Mouse (Mus musculus) forebrain, postnatal 0 days (tissue): ENCODE measurements at regions not wholly inside any gene's neighbourhood (a gene's known extent, or its start where the extent isn't known, plus 50 kb on each side); places are given as distances from the start of the nearest gene placed in this dataset.

ENCODE experiments used
- ATAC-seq: fragments of 200-750 bp; cut with Nextera tagmentation; 2 replicates; pipeline ENCODE4 v1.8.0; 2017; ENCODE audit warnings: mild to moderate bottlenecking, moderate library complexity
- DNase-seq: peaks from one replicate; pipeline ENCODE4 v3.0.0-alpha.2; 2015
- H3K27ac ChIP-seq: fragments of 300-500 bp; sonication (generic); 2 replicates; pipeline ENCODE4 v1.5.1; 2014; ENCODE audit warnings: low read depth, mild to moderate bottlenecking, antibody characterized with exemption, low read length, moderate library complexity, mixed read lengths
- H3K27me3 ChIP-seq: fragments of 300-500 bp; sonication (generic); 2 replicates; pipeline ENCODE4 v1.6.1; 2014; ENCODE audit warnings: mild to moderate bottlenecking, low read length, mixed read lengths; ENCODE audit not compliant: insufficient read depth
- H3K36me3 ChIP-seq: fragments of 300-500 bp; sonication (generic); 2 replicates; pipeline ENCODE4 v1.6.1; 2014; ENCODE audit warnings: mild to moderate bottlenecking, moderate library complexity; ENCODE audit not compliant: insufficient read depth
- H3K4me1 ChIP-seq: fragments of 300-500 bp; sonication (generic); 2 replicates; pipeline ENCODE4 v1.6.1; 2014; ENCODE audit warnings: antibody characterized with exemption; ENCODE audit not compliant: insufficient read depth
- H3K4me2 ChIP-seq: fragments of 300-500 bp; sonication (generic); 2 replicates; pipeline ENCODE4 v1.6.1; 2014; ENCODE audit warnings: low read depth, mild to moderate bottlenecking, moderate library complexity
- H3K4me3 ChIP-seq: fragments of 300-500 bp; sonication (generic); 2 replicates; pipeline ENCODE4 v1.5.1; 2014; ENCODE audit warnings: low read depth, low read length, mixed read lengths
- H3K9ac ChIP-seq: fragments of 300-500 bp; sonication (generic); 2 replicates; pipeline ENCODE4 v1.6.1; 2014; ENCODE audit warnings: mild to moderate bottlenecking
- H3K9me3 ChIP-seq: fragments of 300-500 bp; sonication (generic); 2 replicates; pipeline ENCODE4 v1.6.1; 2016; ENCODE audit warnings: low read length
- CTCF ChIP-seq: sonication (generic); IDR thresholded peaks from 2 replicates; pipeline ENCODE4 v1.5.1; 2016; ENCODE audit warnings: antibody characterized with exemption, control low read depth, low read depth
- WGBS: fragments of 180-500 bp; shearing (Covaris S2); extraction: QIAGEN DNeasy Blood & Tissue Kit; methylation state at CpG from one replicate; pipeline ENCODE4 v1.1.7; 2014; 5-methylcytosine and 5-hydroxymethylcytosine counted together

GRCm38 (mm10) chr8:88447406-88447805 is 73.7 kb upstream of the Nkd1 start:
- peaks cover 17% of the 10 kb centered on the region for H3K27me3 ChIP-seq
- no peak overlapping the region for H3K4me3 ChIP-seq
- 0 out of 2 replicates have a peak, but pooled peaks cover 3% of the 10 kb centered on the region for H3K4me1 ChIP-seq
- H3K36me3 ChIP-seq: no peaks in the 10 kb centered on the region
- no peak for TF ChIP-seq CTCF
- H3K27ac ChIP-seq: no peak overlapping the region
- no peaks in the 10 kb centered on the region for H3K9me3 ChIP-seq
- DNase-seq (no peak), ATAC-seq (peak; percentile 74)
- WGBS: 18% methylated on average over 6 of the region's 6 CpGs
- H3K4me2 ChIP-seq: no peak overlapping the region
- H3K9ac ChIP-seq: no peak overlapping the region

- WGBS: 51% methylated on average over 8 of the region's 9 CpGs
- DNase-seq (peak; percentile 41), ATAC-seq (peak; percentile 51)
- no peak overlapping the region for H3K9ac ChIP-seq
- no peak overlapping the region for H3K27ac ChIP-seq
- no peaks in the 10 kb centered on the region for H3K36me3 ChIP-seq
- H3K4me3 ChIP-seq: no peak overlapping the region
- no peak for TF ChIP-seq CTCF
- H3K4me2 ChIP-seq: no peak overlapping the region
- H3K9me3 ChIP-seq: no peaks in the 10 kb centered on the region
- H3K27me3 ChIP-seq: peaks cover 21% of the 10 kb centered on the region
- 0 out of 2 replicates have a peak, but pooled peaks cover 3% of the 10 kb centered on the region for H3K4me1 ChIP-seq
Observed at GRCm38 (mm10) chr8:88447844-88448535, 73.2 kb upstream of the Nkd1 start.

GRCm38 (mm10) chr8:88449001-88449400 is 72.2 kb upstream of the Nkd1 start:
- Histone ChIP-seq H3K9ac (no peak overlapping the region), H3K9me3 (no peaks in the 10 kb centered on the region), H3K27ac (no peak overlapping the region), H3K4me3 (no peak overlapping the region), H3K4me2 (no peak overlapping the region), H3K36me3 (no peaks in the 10 kb centered on the region), H3K27me3 (peaks cover 21% of the 10 kb centered on the region), H3K4me1 (peaks cover 3% of the 10 kb centered on the region; the same call in 1 of the 2 replicates)
- DNase-seq (no peak), ATAC-seq (no peak)
- 75% methylated on average over 9 of the region's 9 CpGs for WGBS
- TF ChIP-seq CTCF: no peak

DNA sequence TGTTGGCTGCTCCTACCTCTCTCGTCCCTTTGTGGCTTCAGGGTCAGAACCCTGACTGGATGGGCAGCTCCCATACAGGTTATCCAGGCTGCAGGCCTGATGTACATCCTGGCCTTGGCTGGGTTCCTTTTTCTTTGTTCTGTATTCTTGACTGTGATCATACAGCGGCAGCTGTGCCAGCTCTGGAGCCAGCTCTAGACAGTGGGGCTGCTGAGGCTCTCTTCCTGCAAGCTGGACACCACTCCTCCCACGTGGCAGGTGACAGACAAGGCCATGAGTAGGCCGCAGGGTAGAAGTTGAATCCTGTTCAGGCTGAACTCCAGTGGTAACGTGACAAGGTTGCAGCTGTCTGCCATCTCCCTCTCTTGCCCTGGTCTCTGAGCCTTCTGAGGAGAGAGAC is 71.6 kb upstream of the Nkd1 start:
- 69% methylated on average over 5 of the region's 5 CpGs for WGBS
- H3K27me3 ChIP-seq: peaks cover 21% of the 10 kb centered on the region
- no peak for ATAC-seq
- H3K4me2 ChIP-seq: no peak overlapping the region
- no peak for TF ChIP-seq CTCF
- no peak overlapping the region for H3K9ac ChIP-seq
- no peak overlapping the region for H3K27ac ChIP-seq
- H3K36me3 ChIP-seq: no peaks in the 10 kb centered on the region
- no peaks in the 10 kb centered on the region for H3K9me3 ChIP-seq
- H3K4me1 ChIP-seq: peaks cover 3% of the 10 kb centered on the region; the same call in 1 of the 2 replicates
- no peak for DNase-seq
- no peak overlapping the region for H3K4me3 ChIP-seq

- TF ChIP-seq CTCF: no peak
- Histone ChIP-seq H3K27me3 (peaks cover 30% of the 10 kb centered on the region), H3K4me3 (no peak overlapping the region), H3K9ac (no peak overlapping the region), H3K36me3 (no peaks in the 10 kb centered on the region), H3K4me2 (0 out of 2 replicates have a peak overlapping the region, but pooled peaks have one; percentile 2), H3K9me3 (no peaks in the 10 kb centered on the region), H3K4me1 (peaks cover 3% of the 10 kb centered on the region; the same call in 1 of the 2 replicates), H3K27ac (no peak overlapping the region)
- 12% methylated on average over 26 of the region's 26 CpGs for WGBS
- DNase-seq (no peak), ATAC-seq (no peak)
Observed at GRCm38 (mm10) chr8:88450864-88451657, 70.1 kb upstream of the Nkd1 start.

DNA sequence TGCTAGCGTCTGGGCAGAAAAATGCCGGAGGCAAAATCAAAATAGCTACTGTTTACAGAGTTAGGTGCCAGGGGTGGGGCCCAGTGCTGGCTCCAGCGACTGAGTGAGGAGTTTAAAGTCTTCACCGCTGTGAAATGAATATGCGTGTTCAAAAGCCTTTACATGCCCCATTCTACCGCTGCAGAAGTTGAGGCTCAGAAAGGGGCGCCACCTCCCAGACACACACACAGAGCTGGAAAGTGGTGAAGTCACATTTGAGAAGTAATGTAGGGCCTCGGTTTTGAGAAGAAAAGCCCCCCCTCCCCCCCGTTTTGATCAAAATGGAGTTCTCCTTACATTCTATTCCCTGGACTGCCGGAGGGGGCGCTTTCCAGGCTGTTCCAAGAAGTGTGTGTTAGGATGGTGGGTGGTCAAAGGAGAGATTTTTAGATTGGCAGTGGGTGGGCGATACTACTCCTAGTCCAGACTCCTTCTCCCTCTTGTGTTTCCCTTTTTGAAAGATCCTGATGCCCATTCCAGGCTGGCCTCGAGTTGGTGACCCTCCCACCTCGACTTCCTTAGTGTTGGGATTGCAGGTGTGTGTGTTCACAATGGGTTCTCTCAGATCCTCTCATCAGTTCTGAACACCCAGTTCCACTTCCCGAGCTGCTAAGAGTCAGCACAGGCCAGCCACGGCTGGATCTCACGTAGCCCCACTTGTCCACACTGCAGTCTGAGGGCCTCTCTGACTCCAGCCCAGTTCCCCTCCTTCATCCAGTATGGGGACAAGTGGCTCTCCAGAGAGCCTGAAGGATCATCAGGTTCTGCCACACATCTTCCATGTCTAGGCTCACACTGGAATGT is 69.3 kb upstream of the Nkd1 start:
- WGBS: 22% methylated on average over 17 of the region's 17 CpGs
- Histone ChIP-seq H3K27ac (no peak overlapping the region), H3K4me2 (0 out of 2 replicates have a peak overlapping the region, but pooled peaks have one; percentile 2), H3K9me3 (no peaks in the 10 kb centered on the region), H3K9ac (no peak overlapping the region), H3K27me3 (peaks cover 30% of the 10 kb centered on the region), H3K4me1 (peaks cover 3% of the 10 kb centered on the region; the same call in 1 of the 2 replicates), H3K4me3 (no peak overlapping the region), H3K36me3 (no peaks in the 10 kb centered on the region)
- peak; percentile 34 for TF ChIP-seq CTCF
- DNase-seq (no peak), ATAC-seq (no peak)
